Mouse (Mus musculus): ENCODE measurements around the gene Tnnt1. TPM values are rescaled to one million over a fixed set of nuclear protein-coding genes. Genes with fewer than 3 reads are reported as not detected.

Tnnt1 gene
- polyA plus RNA-seq, 1 experiment from 2014 or later = 190 TPM

DNA sequence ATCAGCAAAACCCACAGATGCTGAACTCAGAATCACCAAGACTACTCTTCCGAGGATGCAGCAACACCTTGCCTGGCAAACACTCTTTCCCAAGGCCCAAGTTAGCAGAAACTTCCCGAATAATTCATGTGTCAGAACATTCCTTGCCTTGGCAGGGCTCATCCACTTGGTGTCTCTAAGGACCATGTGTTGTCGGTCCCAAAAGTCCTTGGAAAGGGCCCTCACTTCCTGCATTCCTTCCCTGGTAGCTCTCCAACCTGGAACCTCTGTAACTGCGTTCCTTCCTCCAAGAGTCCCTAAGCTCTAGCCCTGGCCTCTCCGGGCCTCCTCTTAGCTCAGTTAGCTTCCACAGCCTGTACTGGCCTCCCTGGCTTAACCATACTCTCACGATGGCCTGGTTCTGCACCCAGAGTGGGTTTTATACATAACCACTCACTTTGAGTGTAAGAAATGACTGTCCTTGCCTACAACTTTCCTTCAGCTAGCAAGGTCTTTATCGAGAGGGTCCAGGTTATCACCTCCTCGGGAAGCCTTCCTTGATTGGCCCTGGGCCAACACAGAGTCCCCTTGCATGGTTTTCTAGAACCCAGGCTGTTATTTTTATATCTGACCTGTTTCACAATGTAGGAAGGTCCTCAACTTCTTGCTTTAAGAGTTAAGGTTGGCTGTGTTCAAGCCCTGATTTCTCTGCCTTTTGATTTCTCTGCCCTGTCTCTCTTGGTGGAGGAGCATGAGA is 4.5 kb downstream of the Tnnt1 start:
- no peak overlapping the region for H3K4me3 ChIP-seq (ENCODE audit: low read length)
- peak overlapping the region; percentile 41 for H3K4me2 ChIP-seq (ENCODE audit: low read depth, low read length)
- H3K27ac ChIP-seq (ENCODE audit: low read length) = peak overlapping the region; percentile 88
- peaks cover 59% of the 10 kb centered on the region for H3K4me1 ChIP-seq (ENCODE audit: control insufficient read depth, insufficient read depth, low read length)
- WGBS = 22% methylated on average over 8 of the region's 8 CpGs
- H3K27me3 ChIP-seq (ENCODE audit: control insufficient read depth, insufficient read depth, low read length) = no peaks in the 10 kb centered on the region
- no peak for ATAC-seq (replicated peaks; ENCODE audit: extremely low read depth, insufficient read depth, low FRiP score)
- H3K9ac ChIP-seq (ENCODE audit: low read length) = peak overlapping the region; percentile 68
- no peaks in the 10 kb centered on the region for H3K9me3 ChIP-seq (replicated peaks; ENCODE audit: control insufficient read depth, low read length)
- H3K36me3 ChIP-seq (ENCODE audit: control insufficient read depth, insufficient read depth) = no peaks in the 10 kb centered on the region

DNA sequence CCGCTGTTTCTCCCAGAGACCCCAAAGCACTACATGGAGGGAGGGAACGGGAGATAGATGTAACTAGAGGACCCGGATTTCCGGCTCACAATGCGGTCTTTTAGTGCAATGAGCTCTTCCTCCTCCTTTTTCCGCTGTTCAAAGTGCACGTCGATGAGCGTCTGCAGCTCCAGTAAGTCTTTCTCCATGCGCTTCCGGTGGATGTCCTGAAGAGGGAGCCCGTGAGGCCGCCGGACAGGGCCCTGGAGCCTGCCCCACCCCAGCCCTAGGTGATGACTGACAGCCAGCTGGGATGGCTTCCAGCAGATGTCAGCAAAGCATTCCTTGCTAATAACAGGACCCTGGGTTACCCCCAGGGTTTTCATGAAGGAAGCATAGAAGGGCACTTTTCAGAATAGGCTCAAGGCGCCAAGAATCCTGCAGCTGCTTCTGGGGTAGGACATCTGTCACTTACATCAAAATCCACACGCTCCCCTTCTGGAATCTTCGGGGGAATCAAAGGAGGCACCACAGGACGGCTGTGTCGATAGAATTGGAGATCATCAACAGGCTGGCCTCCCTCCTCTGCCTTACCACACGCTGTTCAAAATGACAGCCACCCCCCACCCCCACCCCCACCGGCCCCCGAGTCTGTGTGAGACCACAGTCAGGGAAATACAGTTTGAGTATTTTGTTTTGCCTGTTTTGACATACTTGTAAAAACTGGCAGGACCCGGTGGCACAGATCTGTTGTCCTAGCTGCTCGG is 6.1 kb downstream of the Tnnt1 start:
- no peaks in the 10 kb centered on the region for H3K36me3 ChIP-seq (ENCODE audit: control insufficient read depth, insufficient read depth)
- H3K4me2 ChIP-seq (ENCODE audit: low read depth, low read length) = peak overlapping the region; percentile 46
- peak overlapping the region; percentile 88 for H3K27ac ChIP-seq (ENCODE audit: low read length)
- H3K9me3 ChIP-seq (replicated peaks; ENCODE audit: control insufficient read depth, low read length) = no peaks in the 10 kb centered on the region
- peak overlapping the region; percentile 53 for H3K9ac ChIP-seq (ENCODE audit: low read length)
- 9% methylated on average over 24 of the region's 24 CpGs for WGBS
- H3K27me3 ChIP-seq (ENCODE audit: control insufficient read depth, insufficient read depth, low read length) = no peaks in the 10 kb centered on the region
- ATAC-seq (replicated peaks; ENCODE audit: extremely low read depth, insufficient read depth, low FRiP score) = peak; percentile 85
- peaks cover 47% of the 10 kb centered on the region for H3K4me1 ChIP-seq (ENCODE audit: control insufficient read depth, insufficient read depth, low read length)
- H3K4me3 ChIP-seq (ENCODE audit: low read length) = 0 out of 2 replicates have a peak overlapping the region, but pooled peaks have one; percentile 13

DNA sequence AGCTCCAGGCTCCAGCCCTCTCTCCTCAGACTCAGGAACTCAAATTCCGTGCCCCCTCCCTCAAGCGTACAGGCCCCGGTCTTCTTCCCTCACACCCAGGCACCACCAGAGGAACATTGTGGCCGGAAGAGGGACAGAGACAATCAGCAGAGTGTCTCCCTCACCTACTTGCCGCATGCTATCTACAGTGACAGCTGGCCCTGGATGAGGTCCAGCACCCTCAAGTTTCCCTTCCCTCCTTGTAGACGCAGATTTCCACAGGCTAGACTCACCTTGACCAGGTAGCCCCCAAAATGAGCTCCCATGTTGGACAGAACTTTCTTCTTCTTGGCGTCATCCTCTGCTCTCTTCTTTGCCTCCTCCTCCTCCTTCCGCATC is 7.5 kb downstream of the Tnnt1 start:
- H3K36me3 ChIP-seq (ENCODE audit: control insufficient read depth, insufficient read depth) = 0 out of 2 replicates have a peak, but pooled peaks cover 2% of the 10 kb centered on the region
- no peaks in the 10 kb centered on the region for H3K27me3 ChIP-seq (ENCODE audit: control insufficient read depth, insufficient read depth, low read length)
- no peaks in the 10 kb centered on the region for H3K9me3 ChIP-seq (replicated peaks; ENCODE audit: control insufficient read depth, low read length)
- WGBS = 78% methylated on average over 8 of the region's 8 CpGs
- no peak for ATAC-seq (replicated peaks; ENCODE audit: extremely low read depth, insufficient read depth, low FRiP score)
- H3K27ac ChIP-seq (ENCODE audit: low read length) = no peak overlapping the region
- H3K4me3 ChIP-seq (ENCODE audit: low read length) = no peak overlapping the region
- H3K4me1 ChIP-seq (ENCODE audit: control insufficient read depth, insufficient read depth, low read length) = peaks cover 38% of the 10 kb centered on the region
- H3K4me2 ChIP-seq (ENCODE audit: low read depth, low read length) = no peak overlapping the region
- 0 out of 2 replicates have a peak overlapping the region, but pooled peaks have one; percentile 22 for H3K9ac ChIP-seq (ENCODE audit: low read length)

DNA sequence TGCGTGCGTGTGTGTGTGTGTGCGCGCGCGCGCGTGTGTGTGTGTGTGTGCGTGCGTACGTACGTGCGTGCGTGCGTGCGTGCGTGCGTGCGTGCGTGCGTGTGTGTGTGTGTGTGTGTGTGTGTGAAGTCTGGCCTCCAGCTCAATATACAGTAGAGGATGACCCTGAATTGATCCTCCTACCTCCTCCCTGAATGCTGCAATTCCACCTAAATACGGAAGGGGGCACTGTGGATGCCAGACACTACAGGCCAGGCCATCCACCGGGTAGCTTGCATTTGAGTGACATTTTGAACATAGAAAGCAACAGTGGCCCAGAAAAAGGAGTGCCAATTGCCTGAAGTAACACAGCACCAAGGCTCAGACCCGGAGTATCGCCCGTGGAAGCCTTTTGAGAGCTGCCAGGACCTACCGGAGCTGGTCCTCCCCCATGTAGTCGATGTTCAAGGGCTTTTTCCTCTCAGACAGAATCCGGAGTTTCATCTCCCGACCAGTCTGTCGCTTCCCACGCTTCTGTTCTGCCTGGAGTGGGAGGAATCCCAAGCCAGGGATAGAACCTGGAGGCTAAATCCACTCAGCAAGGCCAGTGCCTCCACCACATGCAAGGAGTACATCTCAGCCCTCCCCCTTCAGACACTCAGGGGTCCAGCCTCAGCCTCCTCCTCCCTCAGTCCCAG is 8.0 kb downstream of the Tnnt1 start:
- Histone ChIP-seq H3K4me1 (ENCODE audit: control insufficient read depth, insufficient read depth, low read length) (peaks cover 36% of the 10 kb centered on the region), H3K9me3 (replicated peaks; ENCODE audit: control insufficient read depth, low read length) (no peaks in the 10 kb centered on the region), H3K9ac (ENCODE audit: low read length) (0 out of 2 replicates have a peak overlapping the region, but pooled peaks have one; percentile 22), H3K27ac (ENCODE audit: low read length) (no peak overlapping the region), H3K4me3 (ENCODE audit: low read length) (no peak overlapping the region), H3K27me3 (ENCODE audit: control insufficient read depth, insufficient read depth, low read length) (no peaks in the 10 kb centered on the region), H3K36me3 (ENCODE audit: control insufficient read depth, insufficient read depth) (0 out of 2 replicates have a peak, but pooled peaks cover 2% of the 10 kb centered on the region), H3K4me2 (ENCODE audit: low read depth, low read length) (no peak overlapping the region)
- 74% methylated on average over 24 of the region's 32 CpGs for WGBS
- no peak for ATAC-seq (replicated peaks; ENCODE audit: extremely low read depth, insufficient read depth, low FRiP score)

DNA sequence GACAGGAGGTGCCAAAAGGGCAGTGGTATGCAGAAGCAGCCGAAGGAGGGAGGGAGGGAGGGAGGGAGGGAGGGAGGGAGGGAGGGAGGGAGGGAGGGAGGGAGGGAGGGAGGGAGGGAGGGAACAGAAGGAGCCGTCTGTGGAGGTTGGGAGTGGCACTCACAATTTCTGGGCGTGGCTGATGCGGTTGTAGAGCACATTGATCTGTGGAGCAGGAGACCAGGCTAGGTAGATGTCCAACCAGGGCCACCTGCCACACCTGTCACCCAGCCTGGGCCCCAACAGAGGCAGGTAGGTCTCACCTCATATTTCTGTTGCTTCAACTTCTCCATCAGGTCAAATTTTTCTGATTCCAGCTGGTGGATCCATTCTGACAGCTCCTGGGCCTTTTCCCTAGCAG is 9.0 kb downstream of the Tnnt1 start:
- Histone ChIP-seq H3K27me3 (ENCODE audit: control insufficient read depth, insufficient read depth, low read length) (no peaks in the 10 kb centered on the region), H3K27ac (ENCODE audit: low read length) (no peak overlapping the region), H3K9me3 (replicated peaks; ENCODE audit: control insufficient read depth, low read length) (no peaks in the 10 kb centered on the region), H3K4me2 (ENCODE audit: low read depth, low read length) (no peak overlapping the region), H3K9ac (ENCODE audit: low read length) (no peak overlapping the region), H3K4me1 (ENCODE audit: control insufficient read depth, insufficient read depth, low read length) (peaks cover 35% of the 10 kb centered on the region), H3K36me3 (ENCODE audit: control insufficient read depth, insufficient read depth) (0 out of 2 replicates have a peak, but pooled peaks cover 2% of the 10 kb centered on the region), H3K4me3 (ENCODE audit: low read length) (no peak overlapping the region)
- no peak for ATAC-seq (replicated peaks; ENCODE audit: extremely low read depth, insufficient read depth, low FRiP score)
- WGBS = 78% methylated on average over 3 of the region's 4 CpGs

DNA sequence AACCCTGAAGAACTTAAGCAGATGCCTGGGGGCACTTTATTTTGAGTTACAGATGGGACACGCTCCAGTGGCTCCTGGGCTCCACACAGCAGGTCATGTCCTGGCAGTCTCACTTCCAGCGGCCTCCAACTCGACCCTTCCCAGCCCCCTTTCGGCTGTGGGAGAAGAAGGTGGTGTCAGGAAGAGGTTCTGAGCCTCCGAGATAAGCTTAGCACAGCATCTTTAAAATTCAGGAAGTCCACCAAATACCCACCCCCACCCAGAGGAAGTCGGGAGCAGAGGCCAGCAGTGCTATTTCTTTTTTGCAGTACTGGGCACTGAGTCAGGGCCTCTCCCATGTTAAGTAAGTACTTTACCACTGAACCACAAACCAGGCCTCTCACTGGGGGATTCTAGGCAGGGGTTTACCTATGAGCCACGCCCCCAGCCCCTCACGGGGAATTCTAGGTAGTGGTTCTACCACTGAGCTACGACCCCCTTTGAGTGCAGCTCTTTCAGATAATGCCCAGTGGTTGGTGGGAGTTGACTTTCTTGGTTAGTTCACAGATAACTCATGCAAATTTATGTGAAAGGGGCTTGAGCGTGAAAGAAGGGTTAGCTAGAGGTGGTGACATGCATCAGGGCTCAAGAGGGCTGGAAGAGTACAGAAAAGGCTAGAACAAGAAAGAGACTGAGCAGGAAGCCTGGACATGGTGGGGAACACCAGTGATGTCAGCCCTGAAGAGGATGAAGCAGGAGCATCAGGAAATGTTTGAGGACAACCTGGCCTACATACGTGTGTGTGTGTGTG is 11.3 kb downstream of the Tnnt1 start:
- 44% methylated on average over 11 of the region's 11 CpGs for WGBS
- H3K36me3 ChIP-seq (ENCODE audit: control insufficient read depth, insufficient read depth) = 0 out of 2 replicates have a peak, but pooled peaks cover 2% of the 10 kb centered on the region
- no peak for ATAC-seq (replicated peaks; ENCODE audit: extremely low read depth, insufficient read depth, low FRiP score)
- no peak overlapping the region for H3K4me3 ChIP-seq (ENCODE audit: low read length)
- H3K27ac ChIP-seq (ENCODE audit: low read length) = peak overlapping the region; percentile 70
- H3K4me2 ChIP-seq (ENCODE audit: low read depth, low read length) = no peak overlapping the region
- H3K9ac ChIP-seq (ENCODE audit: low read length) = no peak overlapping the region
- peaks cover 24% of the 10 kb centered on the region for H3K4me1 ChIP-seq (ENCODE audit: control insufficient read depth, insufficient read depth, low read length)
- H3K9me3 ChIP-seq (replicated peaks; ENCODE audit: control insufficient read depth, low read length) = no peaks in the 10 kb centered on the region
- no peaks in the 10 kb centered on the region for H3K27me3 ChIP-seq (ENCODE audit: control insufficient read depth, insufficient read depth, low read length)

DNA sequence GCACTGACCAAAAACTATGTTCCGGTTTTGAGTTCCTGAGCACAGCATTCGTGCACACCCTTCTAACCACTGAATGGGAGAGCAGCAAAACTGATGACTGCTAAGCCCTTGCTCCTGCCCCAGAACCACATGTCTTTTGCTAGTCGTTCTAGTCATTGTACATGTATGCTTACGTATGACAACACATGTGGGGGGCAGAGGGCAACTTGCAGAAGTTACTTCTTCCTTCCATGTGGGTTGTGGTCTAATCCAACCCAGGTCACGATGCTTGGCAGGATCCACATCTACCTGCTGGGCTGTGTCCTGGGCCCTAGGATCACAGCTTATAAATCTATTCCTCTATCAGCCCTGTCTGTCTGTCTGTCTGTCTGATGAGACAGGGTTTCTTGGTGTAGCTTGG is 12.3 kb downstream of the Tnnt1 start:
- no peak for ATAC-seq (replicated peaks; ENCODE audit: extremely low read depth, insufficient read depth, low FRiP score)
- H3K36me3 ChIP-seq (ENCODE audit: control insufficient read depth, insufficient read depth) = 0 out of 2 replicates have a peak, but pooled peaks cover 2% of the 10 kb centered on the region
- no peak overlapping the region; the same call in 1 of the 2 replicates for H3K27ac ChIP-seq (ENCODE audit: low read length)
- 75% methylated on average over 5 of the region's 5 CpGs for WGBS
- peaks cover 30% of the 10 kb centered on the region for H3K4me1 ChIP-seq (ENCODE audit: control insufficient read depth, insufficient read depth, low read length)
- no peaks in the 10 kb centered on the region for H3K9me3 ChIP-seq (replicated peaks; ENCODE audit: control insufficient read depth, low read length)
- H3K4me3 ChIP-seq (ENCODE audit: low read length) = no peak overlapping the region
- no peaks in the 10 kb centered on the region for H3K27me3 ChIP-seq (ENCODE audit: control insufficient read depth, insufficient read depth, low read length)
- no peak overlapping the region for H3K9ac ChIP-seq (ENCODE audit: low read length)
- H3K4me2 ChIP-seq (ENCODE audit: low read depth, low read length) = no peak overlapping the region

DNA sequence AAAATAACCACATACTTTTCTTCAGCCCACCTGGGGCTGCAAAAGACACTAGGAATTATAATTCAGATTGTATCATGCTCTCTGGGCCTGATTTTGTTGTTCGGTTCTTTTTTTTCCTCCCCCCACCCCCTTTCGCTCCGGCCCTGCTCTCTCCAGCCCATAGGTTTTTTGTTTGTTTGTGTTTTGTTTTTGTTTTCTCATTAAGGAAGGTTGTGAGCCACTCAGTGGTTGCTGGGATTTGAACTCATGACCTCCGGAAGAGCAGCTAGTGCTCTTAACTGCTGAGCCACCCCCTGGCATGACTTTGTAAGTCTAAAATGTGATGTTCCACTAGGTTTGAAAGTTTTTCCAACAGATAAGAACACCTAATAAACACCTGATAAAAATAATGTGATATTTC is 13.1 kb downstream of the Tnnt1 start:
- Histone ChIP-seq H3K36me3 (ENCODE audit: control insufficient read depth, insufficient read depth) (0 out of 2 replicates have a peak, but pooled peaks cover 2% of the 10 kb centered on the region), H3K9me3 (replicated peaks; ENCODE audit: control insufficient read depth, low read length) (no peaks in the 10 kb centered on the region), H3K4me2 (ENCODE audit: low read depth, low read length) (no peak overlapping the region), H3K27me3 (ENCODE audit: control insufficient read depth, insufficient read depth, low read length) (no peaks in the 10 kb centered on the region), H3K27ac (ENCODE audit: low read length) (no peak overlapping the region), H3K4me1 (ENCODE audit: control insufficient read depth, insufficient read depth, low read length) (peaks cover 34% of the 10 kb centered on the region), H3K9ac (ENCODE audit: low read length) (no peak overlapping the region), H3K4me3 (ENCODE audit: low read length) (no peak overlapping the region)
- ATAC-seq (replicated peaks; ENCODE audit: extremely low read depth, insufficient read depth, low FRiP score) = no peak
- 75% methylated on average over 4 of the region's 4 CpGs for WGBS
